Mouse (Mus musculus) layer of hippocampus, adult 11-12 months (tissue): ENCODE data around the gene Cnpy3.
"Not testable (repeated sequence)": the region's sequence is repeated elsewhere in the genome, so short reads cannot be mapped to it uniquely, and the experiment has no call there.

Experiments used
- DNase-seq: peaks from one replicate; pipeline ENCODE4 v3.0.0; 2022; ENCODE audit warnings: low spot score

The Cnpy3 gene

DNA sequence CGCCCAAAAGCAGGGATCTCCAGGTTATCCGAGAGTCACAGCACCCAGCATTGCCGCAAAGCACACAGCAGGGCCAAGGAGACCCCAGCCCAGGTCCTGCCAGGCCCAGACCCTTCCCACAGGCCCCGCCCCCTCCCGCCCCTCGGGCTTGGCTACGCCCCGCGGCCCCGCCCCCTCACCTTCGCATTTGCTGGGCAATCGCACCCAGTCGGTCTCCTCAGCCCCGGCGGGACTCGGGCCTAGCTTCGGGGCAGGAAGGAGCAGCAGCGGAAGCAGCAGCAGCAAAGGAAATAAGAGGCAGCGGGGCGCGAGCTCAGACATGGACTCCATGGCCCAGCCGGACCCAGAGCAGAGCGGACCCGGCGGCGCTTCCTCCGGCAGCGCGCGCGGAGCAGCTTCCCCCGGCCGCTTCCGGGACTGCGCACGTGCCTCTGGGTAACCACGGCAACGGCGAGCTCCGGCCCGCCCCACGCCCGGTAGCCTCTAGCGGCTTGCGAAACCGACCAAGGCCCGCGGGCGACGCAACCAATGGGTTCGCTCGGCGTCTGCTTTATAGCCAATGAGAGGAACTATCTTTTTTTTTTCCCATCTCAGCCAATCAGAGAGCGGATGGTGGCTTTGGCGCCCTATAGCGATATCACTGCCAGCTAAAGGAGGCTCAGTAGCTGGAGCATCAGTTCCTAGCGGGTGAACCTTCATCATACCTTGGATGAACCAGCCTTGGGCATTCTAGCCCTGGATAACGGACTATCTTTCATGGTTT lies at the start of gene Cnpy3:
Gene Cnpy3, minus strand, starts transcription at position 421 of the 763 bp plus-strand sequence.
- DNase-seq = peak; percentile 98

DNA sequence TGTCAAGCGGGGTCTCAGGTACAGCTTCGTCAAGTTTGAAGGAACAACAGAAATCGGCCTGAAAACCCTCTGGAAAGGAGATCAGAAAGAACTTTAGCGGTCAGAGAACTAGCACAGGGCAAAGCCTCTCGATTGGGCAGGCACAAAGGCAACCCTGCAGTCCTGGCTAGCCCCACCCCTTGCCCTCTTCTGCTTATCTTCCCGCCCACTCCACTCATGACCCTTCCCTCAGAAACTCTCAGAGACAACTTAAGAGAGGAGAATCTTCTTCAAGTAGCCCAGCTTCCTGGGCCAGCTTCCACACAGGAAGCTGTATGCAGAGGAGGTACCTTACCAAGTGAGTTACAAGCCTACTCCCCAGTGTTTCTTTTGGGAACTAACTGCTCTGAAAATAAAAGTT lies 49.7 kb upstream of the Cnpy3 start:
- no peak for DNase-seq

GRCm38 (mm10) chr17:46799680-46800079 lies 47.7 kb upstream of the Cnpy3 start:
- DNase-seq = no peak

DNA sequence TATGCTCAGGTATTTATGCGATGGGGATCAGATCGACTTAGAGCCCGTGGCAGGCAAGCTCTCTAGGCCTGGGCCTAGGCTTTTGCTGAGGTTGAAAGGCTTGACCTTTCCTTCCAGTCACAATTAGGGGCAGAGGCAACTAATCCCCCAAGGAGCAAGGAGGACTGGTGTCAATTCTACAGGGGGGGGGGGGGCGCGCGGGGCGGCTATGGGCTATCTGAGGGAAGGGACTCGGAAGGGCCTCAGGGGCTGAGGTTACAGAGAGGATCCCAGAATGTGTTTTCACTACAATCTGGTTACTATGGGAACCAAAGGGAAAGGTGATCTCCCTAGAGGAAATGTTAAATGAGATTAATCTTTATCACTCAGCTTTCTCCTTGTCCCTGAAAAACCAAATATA lies 45.4 kb upstream of the Cnpy3 start:
- no peak for DNase-seq

GRCm38 (mm10) chr17:46796743-46797142 lies 44.7 kb upstream of the Cnpy3 start:
- DNase-seq = no peak

- DNase-seq = no peak
These were observed 40.9 kb upstream of the Cnpy3 start for GRCm38 (mm10) chr17:46792963-46793362.

GRCm38 (mm10) chr17:46787974-46788373 lies 36.0 kb upstream of the Cnpy3 start:
- DNase-seq = not testable (repeated sequence)

- DNase-seq = no peak
These were observed 34.9 kb upstream of the Cnpy3 start for GRCm38 (mm10) chr17:46786952-46787351.

- no peak for DNase-seq
These were observed 31.2 kb upstream of the Cnpy3 start for GRCm38 (mm10) chr17:46783222-46783565.

DNA sequence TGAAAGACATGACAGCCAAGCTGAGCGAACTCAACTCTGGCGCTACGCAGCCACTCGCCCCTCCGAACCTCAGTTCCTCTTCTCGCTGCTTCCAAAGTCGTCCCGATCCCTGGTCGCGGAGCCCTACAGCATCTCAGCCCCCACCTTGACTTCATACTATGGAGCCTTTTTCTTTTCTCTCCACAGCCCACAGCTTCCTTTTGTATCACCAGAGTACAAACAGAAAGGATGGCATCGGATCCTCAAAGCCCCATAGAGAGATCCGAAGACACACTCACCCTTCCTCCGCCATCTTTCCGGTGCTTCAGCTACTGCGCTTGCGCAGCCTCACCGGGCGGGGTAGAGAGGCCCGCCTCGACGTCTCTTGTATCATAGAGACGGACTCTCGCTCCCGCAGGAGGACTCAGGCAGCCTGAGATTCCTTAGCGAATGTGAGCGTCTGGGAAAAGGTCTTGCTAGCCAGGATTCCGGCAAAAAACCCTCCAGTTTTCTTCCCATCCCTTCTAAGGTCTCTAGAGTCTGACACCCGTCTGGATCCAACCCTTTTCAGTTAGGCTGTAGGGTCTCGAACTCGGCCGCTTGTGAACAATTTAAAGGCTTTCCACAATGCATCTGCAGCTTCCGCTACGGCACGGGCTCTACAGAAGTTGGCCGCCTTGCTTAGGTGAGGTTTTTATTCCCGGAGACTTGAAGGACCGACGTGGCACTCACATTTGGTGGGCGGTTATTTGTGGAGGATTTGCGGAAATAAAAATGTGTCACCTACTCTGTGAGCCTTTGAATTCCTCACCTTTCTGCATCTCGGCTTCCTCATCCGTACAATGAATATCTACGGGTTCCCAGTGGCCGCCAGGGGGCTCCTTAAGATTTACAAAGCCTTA lies 30.6 kb upstream of the Cnpy3 start, which contains the start of gene Rpl7l1:
Gene Rpl7l1, minus strand, starts transcription at position 332 of the 881 bp plus-strand sequence.
- peak; percentile 90 for DNase-seq

DNA sequence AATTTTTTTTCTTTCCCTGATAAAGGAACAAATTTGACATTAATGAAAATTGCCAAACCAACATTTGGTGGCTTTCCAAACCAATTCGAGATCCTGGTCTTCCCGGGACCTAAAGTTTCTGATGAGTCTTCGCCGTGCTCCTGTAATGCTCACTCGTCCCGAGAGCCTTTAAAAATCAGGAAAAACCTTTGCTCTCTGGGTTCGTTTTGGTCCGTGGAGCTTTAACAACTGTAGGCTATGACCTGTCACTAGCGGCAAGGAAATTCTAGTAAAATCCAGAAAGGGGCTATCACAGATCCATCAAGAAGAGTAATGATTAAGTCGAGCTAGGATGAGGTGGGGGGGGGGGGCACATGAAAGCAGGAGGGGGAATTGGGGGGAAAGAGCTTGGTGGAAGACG lies 29.9 kb upstream of the Cnpy3 start:
- no peak for DNase-seq

DNA sequence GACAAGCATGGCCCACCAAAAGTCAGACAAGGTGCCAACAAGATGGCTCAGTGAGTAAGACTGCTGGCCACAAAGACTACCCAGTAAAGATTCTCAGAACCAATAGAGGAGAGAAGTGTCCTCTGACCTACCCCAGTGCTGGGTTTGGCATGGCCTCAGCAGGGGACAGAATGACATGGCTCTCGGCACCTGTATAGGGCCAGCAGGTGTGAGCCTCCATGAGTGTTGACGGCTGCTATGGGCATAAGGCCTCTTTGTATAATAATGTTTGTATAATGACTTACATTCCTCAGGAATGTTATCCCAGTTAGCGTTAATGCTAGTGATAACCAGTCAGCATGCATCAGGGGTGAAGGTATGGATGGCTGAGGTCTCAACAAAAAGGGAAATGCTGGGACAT lies 24.1 kb upstream of the Cnpy3 start:
- no peak for DNase-seq

DNA sequence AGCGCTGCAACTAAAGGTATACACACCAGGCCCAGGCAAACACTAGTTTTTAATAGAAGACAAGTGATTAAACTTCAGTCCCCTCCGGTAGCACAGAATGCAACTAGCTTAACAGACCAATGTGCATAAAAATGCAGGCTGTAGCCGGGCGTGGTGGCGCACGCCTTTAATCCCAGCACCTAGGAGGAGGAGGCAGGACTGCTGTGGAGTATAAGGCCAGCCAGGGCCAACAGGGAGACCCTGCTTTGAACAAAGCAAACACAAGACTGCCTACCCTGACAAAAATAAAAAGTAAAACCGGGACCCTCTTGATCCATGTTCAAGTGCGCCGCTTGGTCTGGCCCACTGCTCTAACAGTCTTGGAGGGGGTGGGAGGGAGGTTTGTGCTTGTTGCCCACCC lies 23.1 kb upstream of the Cnpy3 start:
- DNase-seq = no peak

GRCm38 (mm10) chr17:46774131-46774472 lies 22.1 kb upstream of the Cnpy3 start:
- no peak for DNase-seq

- DNase-seq = no peak
These were observed 21.5 kb upstream of the Cnpy3 start for GRCm38 (mm10) chr17:46773278-46774130.

DNA sequence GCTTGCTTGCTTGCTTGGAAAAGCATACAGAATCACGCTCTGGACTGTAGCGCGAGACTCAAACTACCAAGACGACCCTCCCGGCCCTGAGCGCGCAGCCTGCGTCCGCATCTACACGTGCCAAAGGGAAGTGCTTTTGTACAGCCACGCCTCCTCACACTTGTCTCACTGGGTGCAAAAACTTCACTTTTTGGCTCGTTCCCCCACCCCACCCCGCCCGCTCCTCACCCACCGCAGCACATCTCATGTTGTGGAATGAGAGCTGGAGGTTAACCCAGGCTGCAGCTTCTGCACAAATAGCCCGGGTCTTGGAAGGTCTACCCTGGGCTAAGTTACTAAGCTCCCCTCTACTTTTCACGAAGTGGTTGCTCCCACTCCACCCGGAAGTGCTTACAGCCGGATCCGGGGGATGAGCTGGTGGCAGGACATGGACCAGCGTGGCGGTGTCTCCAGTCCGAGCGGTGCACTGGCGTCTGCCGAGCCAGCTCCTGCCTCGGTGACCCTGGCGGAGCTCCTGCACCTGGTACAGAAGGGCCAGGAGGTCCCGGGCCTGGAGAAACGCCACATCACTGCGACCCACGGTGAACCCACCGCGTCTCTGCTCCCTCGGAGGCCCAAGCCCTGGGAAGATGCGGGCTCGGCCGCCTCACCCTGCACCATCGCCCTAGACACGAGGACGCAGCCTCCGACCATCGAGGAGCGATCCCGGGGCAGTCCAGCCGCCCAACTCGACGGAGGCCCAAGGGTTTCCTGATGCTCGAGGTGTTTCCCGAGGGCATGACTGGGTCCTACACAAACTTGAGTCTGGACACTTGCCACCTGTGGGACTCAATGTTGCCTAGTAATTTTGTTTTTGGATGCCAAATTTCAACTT lies 20.6 kb upstream of the Cnpy3 start, which contains the start of gene 2310039H08Rik:
Gene 2310039H08Rik, plus strand, starts transcription at position 232 of the 874 bp plus-strand sequence.
- peak; percentile 87 for DNase-seq

DNA sequence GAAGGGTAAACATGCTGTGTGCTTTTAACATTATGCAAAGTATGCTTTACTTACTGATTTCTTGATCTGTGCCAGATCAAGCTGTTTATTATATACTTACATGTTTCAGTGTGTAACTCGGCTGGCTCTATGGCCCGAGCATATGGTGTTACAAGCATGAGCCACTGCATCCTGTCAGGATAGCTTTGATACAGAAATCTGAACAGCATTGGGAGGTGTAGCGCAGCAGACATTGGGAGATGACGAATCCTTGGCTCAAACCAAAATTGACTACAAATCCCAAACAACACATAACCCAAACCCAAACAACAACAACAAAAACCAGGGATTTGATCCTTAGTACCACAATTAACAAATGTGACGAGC lies 20.0 kb upstream of the Cnpy3 start:
- DNase-seq = peak; percentile 51

DNA sequence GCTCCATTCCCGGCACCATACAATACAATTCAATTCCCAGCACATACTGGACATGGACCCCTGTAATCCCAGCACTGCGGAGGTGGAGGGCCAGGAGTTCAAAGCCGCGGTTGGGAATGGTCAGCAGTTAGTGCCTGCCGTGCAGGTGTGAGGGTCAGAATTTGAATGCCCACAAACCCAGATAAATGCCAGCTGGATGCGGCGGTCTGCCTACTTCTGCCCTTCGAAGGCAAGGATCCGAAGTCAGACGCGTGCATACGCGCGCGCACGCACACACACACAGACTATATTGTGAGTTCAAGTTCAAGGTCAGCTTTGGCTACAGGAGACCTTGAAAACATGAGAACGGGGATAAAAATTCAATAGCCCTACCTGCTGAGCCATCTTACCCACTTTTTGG lies 19.6 kb upstream of the Cnpy3 start:
- no peak for DNase-seq

DNA sequence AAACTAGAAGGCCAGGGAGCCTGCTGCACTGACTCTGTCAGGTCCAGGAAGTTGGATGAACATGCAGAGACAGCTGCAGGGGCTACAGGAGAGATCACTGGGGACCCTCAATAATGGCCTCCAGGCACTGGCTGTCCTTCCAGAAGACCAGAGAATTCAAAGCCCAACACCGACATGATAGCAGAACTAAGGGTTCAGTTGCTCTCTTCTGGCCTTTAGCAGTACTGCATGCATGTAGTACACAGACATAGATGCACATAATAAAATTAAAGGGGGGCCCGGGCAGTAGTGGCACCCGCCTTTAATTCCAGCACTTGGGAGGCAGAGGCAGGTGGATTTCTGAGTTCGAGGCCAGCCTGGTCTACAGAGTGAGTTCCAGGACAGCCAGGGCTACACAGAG lies 19.0 kb upstream of the Cnpy3 start:
- no peak for DNase-seq

GRCm38 (mm10) chr17:46770546-46770945 lies 18.5 kb upstream of the Cnpy3 start:
- DNase-seq = no peak

- no peak for DNase-seq
These were observed 15.9 kb upstream of the Cnpy3 start for GRCm38 (mm10) chr17:46767868-46768267.
